Mouse (Mus musculus): ENCODE results near the gene Usp6nl.

DNA sequence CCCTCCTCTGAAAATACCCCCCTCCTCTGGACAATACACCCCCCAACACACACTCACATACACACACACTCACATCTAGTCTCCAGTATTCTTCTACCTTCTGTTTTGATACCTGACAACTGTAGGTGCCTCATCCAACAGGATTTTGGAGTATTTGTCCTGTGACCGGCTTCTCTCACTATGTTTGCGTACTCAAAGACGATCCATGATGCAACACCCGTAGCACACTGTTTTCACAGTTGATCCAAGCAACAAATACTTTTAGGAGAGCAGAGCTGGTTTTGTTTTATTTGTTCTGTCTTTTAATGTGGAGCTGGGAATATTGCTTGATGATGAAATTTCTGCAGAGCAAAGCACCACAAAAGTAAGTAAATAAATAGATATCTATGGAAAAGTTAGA is 17.7 kb upstream of the Usp6nl start:
- no peak for TF ChIP-seq CTCF (IDR thresholded peaks at IDR 0.05; ENCODE audit: borderline replicate concordance, extremely low read depth, insufficient read depth, insufficient read length)
- no peak for TF ChIP-seq POLR2A (IDR thresholded peaks at IDR 0.05; ENCODE audit: borderline replicate concordance, extremely low read depth, insufficient read depth, insufficient read length, poor library complexity, severe bottlenecking)
